Mouse (Mus musculus): ENCODE measurements around the gene Foxd4. TPM values are rescaled to one million over a fixed set of nuclear protein-coding genes. Genes with fewer than 3 reads are reported as not detected.
A peak's percentile ranks its signal among the peaks of the same experiment; 100 is the strongest.

The Foxd4 gene
- total and polyA plus RNA-seq, 3 experiments = 0.04 TPM; not detected in 2

GRCm38 (mm10) chr19:24902821-24903220 lies 1.8 kb upstream of the Foxd4 start:
- no peak overlapping the region for H3K4me3 ChIP-seq (ENCODE audit: control insufficient read depth in 1 of 2, insufficient read depth in 1 of 2, low read depth in 2 of 2, low read length in 2 of 2)
- H3K9me3 ChIP-seq (replicated peaks; ENCODE audit: insufficient read depth, low read length) = no peaks in the 10 kb centered on the region
- no peaks in the 10 kb centered on the region for H3K4me1 ChIP-seq (ENCODE audit: control insufficient read depth in 1 of 2, insufficient read depth in 2 of 2, low read length in 2 of 2)
- no peak for DNase-seq (ENCODE audit: low read depth, low spot score)
- H3K9ac ChIP-seq (ENCODE audit: control insufficient read depth, low read depth, low read length, poor library complexity, severe bottlenecking) = no peak overlapping the region
- H3K36me3 ChIP-seq (ENCODE audit: control insufficient read depth in 1 of 2, insufficient read depth in 2 of 2, low read length in 2 of 2) = no peaks in the 10 kb centered on the region
- no peak overlapping the region for H3K27ac ChIP-seq (ENCODE audit: control insufficient read depth, low read depth, low read length)
- no peaks in the 10 kb centered on the region for H3K27me3 ChIP-seq (ENCODE audit: control insufficient read depth in 1 of 2, insufficient read depth in 2 of 2, low read length in 2 of 2)
- no peak for TF ChIP-seq MAX (IDR thresholded peaks at IDR 0.05; ENCODE audit: low read length)
- no peaks in the 10 kb centered on the region for H3K79me2 ChIP-seq (ENCODE audit: control insufficient read depth, insufficient read depth, low read length, poor library complexity)

- no peaks in the 10 kb centered on the region for H3K9me3 ChIP-seq (replicated peaks; ENCODE audit: insufficient read depth, low read length)
- peak; percentile 19 for DNase-seq (ENCODE audit: low read depth, low spot score)
- H3K9ac ChIP-seq (ENCODE audit: control insufficient read depth, low read depth, low read length, poor library complexity, severe bottlenecking) = no peak overlapping the region
- no peaks in the 10 kb centered on the region for H3K4me1 ChIP-seq (ENCODE audit: control insufficient read depth in 1 of 2, insufficient read depth in 2 of 2, low read length in 2 of 2)
- no peak overlapping the region for H3K27ac ChIP-seq (ENCODE audit: control insufficient read depth, low read depth, low read length)
- no peak overlapping the region for H3K4me3 ChIP-seq (ENCODE audit: control insufficient read depth in 1 of 2, insufficient read depth in 1 of 2, low read depth in 2 of 2, low read length in 2 of 2)
- no peaks in the 10 kb centered on the region for H3K79me2 ChIP-seq (ENCODE audit: control insufficient read depth, insufficient read depth, low read length, poor library complexity)
- TF ChIP-seq MYC (IDR thresholded peaks at IDR 0.05; ENCODE audit: low read depth, low read length) = no peak
- TF ChIP-seq CTCF (IDR thresholded peaks at IDR 0.05 in 2 of 3, conservative IDR thresholded peaks at IDR 0.05 in 1 of 3; ENCODE audit: control insufficient read depth in 1 of 3, insufficient read depth in 1 of 3, low read depth in 2 of 3, low read length in 3 of 3, poor library complexity in 1 of 3, severe bottlenecking in 1 of 3) = peak in 2 of 3 experiments; percentile 3 to 4; a peak in 1 of 6 replicates
- H3K27me3 ChIP-seq (ENCODE audit: control insufficient read depth in 1 of 2, insufficient read depth in 2 of 2, low read length in 2 of 2) = no peaks in the 10 kb centered on the region
- H3K36me3 ChIP-seq (ENCODE audit: control insufficient read depth in 1 of 2, insufficient read depth in 2 of 2, low read length in 2 of 2) = no peaks in the 10 kb centered on the region
Measured at GRCm38 (mm10) chr19:24902256-24902655, 1.3 kb upstream of the Foxd4 start.

- H3K4me1 ChIP-seq (ENCODE audit: control insufficient read depth in 1 of 2, insufficient read depth in 2 of 2, low read length in 2 of 2) = no peaks in the 10 kb centered on the region
- no peaks in the 10 kb centered on the region for H3K9me3 ChIP-seq (replicated peaks; ENCODE audit: insufficient read depth, low read length)
- DNase-seq (ENCODE audit: low read depth, low spot score) = no peak
- H3K79me2 ChIP-seq (ENCODE audit: control insufficient read depth, insufficient read depth, low read length, poor library complexity) = no peaks in the 10 kb centered on the region
- no peaks in the 10 kb centered on the region for H3K27me3 ChIP-seq (ENCODE audit: control insufficient read depth in 1 of 2, insufficient read depth in 2 of 2, low read length in 2 of 2)
- H3K36me3 ChIP-seq (ENCODE audit: control insufficient read depth in 1 of 2, insufficient read depth in 2 of 2, low read length in 2 of 2) = no peaks in the 10 kb centered on the region
- H3K9ac ChIP-seq (ENCODE audit: control insufficient read depth, low read depth, low read length, poor library complexity, severe bottlenecking) = no peak overlapping the region
- no peak overlapping the region for H3K27ac ChIP-seq (ENCODE audit: control insufficient read depth, low read depth, low read length)
- no peak for TF ChIP-seq USF2 (IDR thresholded peaks at IDR 0.05; ENCODE audit: borderline replicate concordance in 1 of 2, insufficient read depth in 1 of 2, low read depth in 1 of 2, low read length in 2 of 2)
- no peak for TF ChIP-seq TAL1 (IDR thresholded peaks at IDR 0.05; ENCODE audit: low read length)
- TF ChIP-seq SIN3A (IDR thresholded peaks at IDR 0.05; ENCODE audit: low read length) = no peak
- TF ChIP-seq NELFE (IDR thresholded peaks at IDR 0.05; ENCODE audit: low read depth, low read length) = no peak
- no peak for TF ChIP-seq CHD2 (IDR thresholded peaks at IDR 0.05; ENCODE audit: low read length)
- TF ChIP-seq ZMIZ1 (IDR thresholded peaks at IDR 0.05; ENCODE audit: low read depth, low read length) = no peak
- no peak for TF ChIP-seq GABPA (IDR thresholded peaks at IDR 0.05; ENCODE audit: low read depth, low read length)
- no peak for TF ChIP-seq EP300 (IDR thresholded peaks at IDR 0.05; ENCODE audit: low read depth in 1 of 2, low read length in 2 of 2)
- TF ChIP-seq MXI1 (IDR thresholded peaks at IDR 0.05; ENCODE audit: low read depth, low read length) = no peak
- no peak for TF ChIP-seq CHD1 (IDR thresholded peaks at IDR 0.05; ENCODE audit: low read depth, low read length)
- TF ChIP-seq ZKSCAN1 (IDR thresholded peaks at IDR 0.05; ENCODE audit: low read depth, low read length) = no peak
- TF ChIP-seq POLR2AphosphoS5 (IDR thresholded peaks at IDR 0.05; ENCODE audit: borderline replicate concordance, low read depth, low read length) = no peak
- TF ChIP-seq CTCF (IDR thresholded peaks at IDR 0.05 in 2 of 3, conservative IDR thresholded peaks at IDR 0.05 in 1 of 3; ENCODE audit: control insufficient read depth in 1 of 3, insufficient read depth in 1 of 3, low read depth in 2 of 3, low read length in 3 of 3, poor library complexity in 1 of 3, severe bottlenecking in 1 of 3) = no peak
- no peak for TF ChIP-seq GATA1 (IDR thresholded peaks at IDR 0.05; ENCODE audit: low read depth, low read length)
- TF ChIP-seq E2F4 (IDR thresholded peaks at IDR 0.05; ENCODE audit: borderline replicate concordance, low read depth, low read length) = no peak
- TF ChIP-seq MAFK (IDR thresholded peaks at IDR 0.05; ENCODE audit: borderline replicate concordance, low read depth, low read length) = no peak
- TF ChIP-seq MEF2A (IDR thresholded peaks at IDR 0.05; ENCODE audit: extremely low read depth, insufficient replicate concordance, low read depth, low read length, poor library complexity, severe bottlenecking) = no peak
- no peak overlapping the region for H3K4me3 ChIP-seq (ENCODE audit: control insufficient read depth in 1 of 2, insufficient read depth in 1 of 2, low read depth in 2 of 2, low read length in 2 of 2)
Measured at GRCm38 (mm10) chr19:24901666-24902065, 669 bp upstream of the Foxd4 start.
